27 mouse cellular contexts compared by ENCODE assay signal in genomic region chr14:23625436-23625835, GRCm38 (mm10).
A peak's percentile ranks its signal among the peaks of the same experiment; 100 is the strongest.
DNase-seq lines count a peak whose midpoint lies in the region; TF ChIP-seq lines count a peak whose summit lies in the region.
"Had no signal": no experiment of that assay in that cellular context is flagged by ENCODE, and none has a peak within 500 bp of the region (broad histone marks: within the 10 kb centered on the region; RNA-seq: fewer than 3 reads in every experiment).

No protein-coding gene starts in this region.

- no peak for TF ChIP-seq EP300 in heart, adult 2 months (IDR thresholded peaks at IDR 0.05; ENCODE audit: insufficient read depth, low read depth, low read length)

- H3K36me3 ChIP-seq in heart, adult 2 months (ENCODE audit: control insufficient read depth, insufficient read depth, low read length): no peaks in the 10 kb centered on the region
- H3K36me3 ChIP-seq: embryonic facial prominence, embryonic 12.5 days; embryonic facial prominence, embryonic 15.5 days; G1E; heart, embryonic 12.5 days; heart, embryonic 15.5 days; hindbrain, embryonic 10.5 days; hindbrain, embryonic 13.5 days had no signal

- H3K9ac ChIP-seq in heart, adult 2 months (ENCODE audit: low read depth, low read length): no peak overlapping the region
- H3K9ac ChIP-seq: embryonic facial prominence, embryonic 12.5 days; embryonic facial prominence, embryonic 15.5 days; forebrain, postnatal 0 days; heart, embryonic 12.5 days; heart, embryonic 15.5 days; hindbrain, embryonic 13.5 days had no signal

- no peaks in the 10 kb centered on the region for H3K79me2 ChIP-seq in heart, adult 2 months (replicated peaks; ENCODE audit: control insufficient read depth, insufficient read depth, low read length)

- WGBS in heart, adult 2 months: 79% methylated on average over 6 of the region's 6 CpGs

- no peaks in the 10 kb centered on the region for H3K27me3 ChIP-seq in heart, adult 2 months (ENCODE audit: control insufficient read depth, insufficient read depth, low read length)
- H3K27me3 ChIP-seq: CH12.LX; embryonic facial prominence, embryonic 12.5 days; embryonic facial prominence, embryonic 15.5 days; heart, embryonic 12.5 days; hindbrain, embryonic 13.5 days; Patski had no signal

- intact Hi-C loops in heart, adult 2 months (cut with DNase I): no loop called here

- DNase-seq in heart, adult 11 months: peak; percentile 76
- no peak for DNase-seq in heart, adult 2 months
- DNase-seq in layer of hippocampus, adult 2 months (ENCODE audit: low spot score in 2 of 2): no peak
- no peak for DNase-seq in layer of hippocampus, adult 9-10 months (ENCODE audit: low spot score)
- peak; percentile 66 for DNase-seq in right cerebral cortex, adult 18-20 months
- DNase-seq in right cerebral cortex, adult 2 months (ENCODE audit: low spot score in 2 of 2): no peak
- no peak for DNase-seq in cerebellum, adult 9-11 months
- DNase-seq: adrenal gland, postnatal 10 days; adrenal gland, postnatal 36 days; B cell, adult 2 months; cerebellum, adult 11 months; cerebellum, adult 2 months; cerebellum, postnatal 10 days; forebrain, postnatal 0 days; gastrocnemius, postnatal 10 days; gastrocnemius, postnatal 36 days; heart, postnatal 10 days; heart, postnatal 36 days had no signal

- no peak for TF ChIP-seq CTCF in heart, adult 2 months (IDR thresholded peaks at IDR 0.05)
- TF ChIP-seq CTCF in layer of hippocampus, adult 2 months (conservative IDR thresholded peaks at IDR 0.05): no peak

- no peak overlapping the region for H3K27ac ChIP-seq in heart, adult 2 months
- H3K27ac ChIP-seq in layer of hippocampus, adult 2 months: peak overlapping the region; percentile 40; the same call in 1 of the 2 replicates
- H3K27ac ChIP-seq: embryonic facial prominence, embryonic 12.5 days; embryonic facial prominence, embryonic 15.5 days; heart, embryonic 15.5 days; hindbrain, embryonic 10.5 days had no signal

- no peak overlapping the region for H3K4me3 ChIP-seq in heart, adult 2 months
- no peak overlapping the region for H3K4me3 ChIP-seq in layer of hippocampus, adult 2 months
- H3K4me3 ChIP-seq: embryonic facial prominence, embryonic 12.5 days; embryonic facial prominence, embryonic 15.5 days; heart, embryonic 12.5 days; heart, embryonic 15.5 days; hindbrain, embryonic 10.5 days; hindbrain, embryonic 13.5 days had no signal

- H3K4me1 ChIP-seq in heart, adult 2 months (ENCODE audit: control insufficient read depth, insufficient read depth, low read length): no peaks in the 10 kb centered on the region
- H3K4me1 ChIP-seq: embryonic facial prominence, embryonic 12.5 days; hindbrain, embryonic 10.5 days had no signal

- TF ChIP-seq POLR2A in heart, adult 2 months (IDR thresholded peaks at IDR 0.05; ENCODE audit: insufficient read depth, low read depth, low read length): no peak

Comparison
In these comparisons a context has a peak if more than half of its experiments do, and no peak if none do; other contexts are left out.
1. DNase-seq: peak in heart, adult 11 months (single experiment) and right cerebral cortex, adult 18-20 months (single experiment); none in heart, adult 2 months (0 of 2), layer of hippocampus, adult 2 months (0 of 2), layer of hippocampus, adult 9-10 months (single experiment), right cerebral cortex, adult 2 months (0 of 2) and cerebellum, adult 9-11 months (single experiment).